In genomic region chr3:54651576-54651975, GRCm38 (mm10) we compare ENCODE assay signal across 25 mouse cellular contexts. TPM values are rescaled to one million over a fixed set of nuclear protein-coding genes. Genes with fewer than 3 reads are reported as not detected.
DNase-seq lines count a peak whose midpoint lies in the region; ATAC-seq and TF ChIP-seq lines count a peak whose summit lies in the region.
"Had no signal": no experiment of that assay in that cellular context is flagged by ENCODE, and none has a peak within 500 bp of the region (broad histone marks: within the 10 kb centered on the region; RNA-seq: fewer than 3 reads in every experiment).

No protein-coding gene starts in this region.

- no peaks in the 10 kb centered on the region for H3K9me3 ChIP-seq in intestine, embryonic 14.5 days (ENCODE audit: control insufficient read depth, low read length)
- no peaks in the 10 kb centered on the region for H3K9me3 ChIP-seq in intestine, postnatal 0 days (ENCODE audit: control insufficient read depth)
- no peaks in the 10 kb centered on the region for H3K9me3 ChIP-seq in embryonic facial prominence, embryonic 15.5 days (replicated peaks)
- H3K9me3 ChIP-seq: embryonic facial prominence, embryonic 12.5 days; heart, embryonic 15.5 days; intestine, embryonic 15.5 days; lung, embryonic 15.5 days; midbrain, embryonic 10.5 days; stomach, embryonic 15.5 days had no signal

- TF ChIP-seq CTCF in intestine, postnatal 0 days (IDR thresholded peaks at IDR 0.05; ENCODE audit: low read depth) = no peak

- H3K9ac ChIP-seq in intestine, embryonic 14.5 days (ENCODE audit: low read length) = no peak overlapping the region
- no peak overlapping the region for H3K9ac ChIP-seq in intestine, postnatal 0 days (ENCODE audit: low read depth, low read length)
- no peak overlapping the region for H3K9ac ChIP-seq in embryonic facial prominence, embryonic 15.5 days
- H3K9ac ChIP-seq: embryonic facial prominence, embryonic 12.5 days; heart, embryonic 15.5 days; intestine, embryonic 15.5 days; limb, embryonic 12.5 days; lung, embryonic 15.5 days; stomach, embryonic 15.5 days had no signal

- no peak overlapping the region for H3K27ac ChIP-seq in intestine, embryonic 14.5 days (ENCODE audit: low read depth)
- no peak overlapping the region for H3K27ac ChIP-seq in intestine, postnatal 0 days (ENCODE audit: low read depth, low read length)
- H3K27ac ChIP-seq in embryonic facial prominence, embryonic 15.5 days (replicated peaks) = peak overlapping the region; percentile 28; the same call in 1 of the 2 replicates
- H3K27ac ChIP-seq: embryonic facial prominence, embryonic 12.5 days; heart, embryonic 15.5 days; intestine, embryonic 15.5 days; limb, embryonic 12.5 days; lung, embryonic 15.5 days; midbrain, embryonic 10.5 days; stomach, embryonic 15.5 days had no signal

- DNase-seq in intestine, embryonic 14.5 days (ENCODE audit: low spot score) = peak; percentile 16
- peak; percentile 24 for DNase-seq in NIH3T3 (ENCODE audit: low read depth)
- peak; percentile 45 to 70 for DNase-seq in kidney, postnatal 25 days
- DNase-seq in adrenal gland, postnatal 36 days = no peak
- DNase-seq: adrenal gland, adult 8-10 months; B cell, adult 2 months; cerebellum, adult 8-10 months; cerebellum, postnatal 25 days; gastrocnemius, postnatal 25 days; layer of hippocampus, adult 9-11 months; right cerebral cortex, postnatal 25 days had no signal

- peaks cover 3% of the 10 kb centered on the region; the same call in 1 of the 2 replicates for H3K4me1 ChIP-seq in intestine, embryonic 14.5 days (replicated peaks; ENCODE audit: control insufficient read depth, insufficient read depth, low read length)
- no peaks in the 10 kb centered on the region for H3K4me1 ChIP-seq in intestine, postnatal 0 days (replicated peaks; ENCODE audit: control insufficient read depth, insufficient read depth, low read length)
- H3K4me1 ChIP-seq in embryonic facial prominence, embryonic 15.5 days = peaks cover 25% of the 10 kb centered on the region
- H3K4me1 ChIP-seq: heart, embryonic 15.5 days; intestine, embryonic 15.5 days; limb, embryonic 12.5 days; lung, embryonic 15.5 days; midbrain, embryonic 10.5 days; stomach, embryonic 15.5 days had no signal

- no peak overlapping the region for H3K4me3 ChIP-seq in intestine, embryonic 14.5 days (ENCODE audit: low read depth, low read length)
- no peak overlapping the region for H3K4me3 ChIP-seq in intestine, postnatal 0 days (ENCODE audit: low read depth, low read length)
- H3K4me3 ChIP-seq in embryonic facial prominence, embryonic 15.5 days (replicated peaks) = no peak overlapping the region
- H3K4me3 ChIP-seq: embryonic facial prominence, embryonic 12.5 days; erythroblast, embryonic 14.5 days; heart, embryonic 15.5 days; intestine, embryonic 15.5 days; limb, embryonic 12.5 days; lung, embryonic 15.5 days; midbrain, embryonic 10.5 days; stomach, embryonic 15.5 days had no signal

- H3K27me3 ChIP-seq in intestine, embryonic 14.5 days (replicated peaks; ENCODE audit: control insufficient read depth, insufficient read depth, low read length) = no peaks in the 10 kb centered on the region
- H3K27me3 ChIP-seq in intestine, postnatal 0 days (replicated peaks; ENCODE audit: control insufficient read depth, insufficient read depth, low read length) = no peaks in the 10 kb centered on the region
- no peaks in the 10 kb centered on the region for H3K27me3 ChIP-seq in embryonic facial prominence, embryonic 15.5 days
- H3K27me3 ChIP-seq: embryonic facial prominence, embryonic 12.5 days; heart, embryonic 15.5 days; intestine, embryonic 15.5 days; limb, embryonic 12.5 days; lung, embryonic 15.5 days; stomach, embryonic 15.5 days had no signal

- no peak for ATAC-seq in intestine, embryonic 14.5 days (replicated peaks; ENCODE audit: low FRiP score, low TSS enrichment, low read depth)
- no peak for ATAC-seq in intestine, postnatal 0 days
- no peak for ATAC-seq in embryonic facial prominence, embryonic 15.5 days (ENCODE audit: insufficient number of reproducible peaks, low FRiP score, low TSS enrichment, low read depth)
- ATAC-seq: activated CD4-positive, CD25-positive, alpha-beta regulatory T cell, adult 4 months; hindbrain, embryonic 16.5 days; intestine, embryonic 15.5 days; midbrain, embryonic 16.5 days had no signal

- H3K36me3 ChIP-seq in intestine, embryonic 14.5 days (ENCODE audit: control insufficient read depth, insufficient read depth, low read length) = no peaks in the 10 kb centered on the region
- no peaks in the 10 kb centered on the region for H3K36me3 ChIP-seq in intestine, postnatal 0 days (ENCODE audit: control insufficient read depth, insufficient read depth)
- H3K36me3 ChIP-seq in embryonic facial prominence, embryonic 15.5 days = no peaks in the 10 kb centered on the region
- H3K36me3 ChIP-seq: embryonic facial prominence, embryonic 12.5 days; heart, embryonic 15.5 days; intestine, embryonic 15.5 days; limb, embryonic 12.5 days; lung, embryonic 15.5 days; midbrain, embryonic 10.5 days; stomach, embryonic 15.5 days had no signal

- H3K4me2 ChIP-seq in intestine, embryonic 14.5 days (ENCODE audit: low read length) = no peak overlapping the region
- no peak overlapping the region for H3K4me2 ChIP-seq in intestine, postnatal 0 days (replicated peaks; ENCODE audit: low read depth)
- no peak overlapping the region for H3K4me2 ChIP-seq in embryonic facial prominence, embryonic 15.5 days (replicated peaks)
- H3K4me2 ChIP-seq: embryonic facial prominence, embryonic 12.5 days; heart, embryonic 15.5 days; intestine, embryonic 15.5 days; limb, embryonic 12.5 days; liver, embryonic 11.5 days; lung, embryonic 15.5 days; stomach, embryonic 15.5 days had no signal

- WGBS in intestine, embryonic 14.5 days = 81% methylated on average over 4 of the region's 4 CpGs
- 84% methylated on average over 4 of the region's 4 CpGs for WGBS in intestine, postnatal 0 days
- WGBS in embryonic facial prominence, embryonic 15.5 days = 38% methylated on average over 4 of the region's 4 CpGs

RNA-seq across cellular contexts. Expression of gene Supt20, which starts 41.0 kb away (rescaled TPM):
- 100 and 107 TPM in 2 replicates for polyA plus RNA-seq in intestine, embryonic 14.5 days (2014; fragmentation: Nextera tagmentation; extraction: Ambion mirVana)
- 27.5 and 31.5 TPM in 2 replicates for polyA plus RNA-seq in intestine, postnatal 0 days (2015; fragmentation: Nextera tagmentation; extraction: Ambion mirVana)
- polyA plus RNA-seq in embryonic facial prominence, embryonic 15.5 days (2015; fragmentation: Nextera tagmentation; extraction: Ambion mirVana) = 94.0 and 107 TPM in 2 replicates
- 10 to 100 TPM; 37.7 to 51.7 TPM for total RNA-seq in adrenal gland, postnatal 36 days (2021)

Comparison
In these comparisons a context has a peak if more than half of its experiments do, and no peak if none do; other contexts are left out.
1. DNase-seq: peak in intestine, embryonic 14.5 days (single experiment), NIH3T3 (single experiment) and kidney, postnatal 25 days (2 of 2); none in adrenal gland, postnatal 36 days (0 of 2).